Mouse (Mus musculus): Measurements from ENCODE around the gene Cflar.

- TF ChIP-seq CTCF (IDR thresholded peaks at IDR 0.05; ENCODE audit: low read depth), result no peak
- no peak for TF ChIP-seq EP300 (optimal IDR thresholded peaks at IDR 0.05)
Measured at GRCm38 (mm10) chr1:58773280-58773679, 62.0 kb downstream of the Cflar start.
